Mouse (Mus musculus) neural tube, embryonic 10.5 days (tissue): ENCODE data around the gene Lrrc30.

Experiments
- DNase-seq: peaks from one replicate; pipeline ENCODE4 v3.0.0-alpha.2; 2017; ENCODE audit warnings: low spot score; ENCODE audit errors: extremely low spot score

Lrrc30 gene

DNA sequence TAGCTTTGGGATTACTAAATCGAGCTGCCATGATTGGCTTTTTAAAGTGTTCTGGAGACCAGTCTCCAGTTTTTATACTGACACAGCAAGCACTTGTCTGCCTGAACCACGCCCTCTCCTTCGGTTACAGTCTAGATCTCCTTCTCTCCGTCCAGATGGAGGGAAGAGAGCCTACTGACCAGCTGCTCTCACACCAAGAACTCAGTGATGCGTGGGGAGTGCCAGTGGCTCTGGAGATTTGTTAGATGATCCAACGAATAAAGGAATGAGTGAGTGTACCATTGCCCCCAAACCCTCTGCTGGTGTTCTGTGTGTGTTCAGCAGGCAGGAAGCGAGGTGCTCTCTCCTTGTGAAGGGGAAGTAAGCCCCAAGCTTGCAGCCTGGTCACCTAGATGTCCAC, 48.0 kb downstream of the Lrrc30 start:
- no peak for DNase-seq

DNA sequence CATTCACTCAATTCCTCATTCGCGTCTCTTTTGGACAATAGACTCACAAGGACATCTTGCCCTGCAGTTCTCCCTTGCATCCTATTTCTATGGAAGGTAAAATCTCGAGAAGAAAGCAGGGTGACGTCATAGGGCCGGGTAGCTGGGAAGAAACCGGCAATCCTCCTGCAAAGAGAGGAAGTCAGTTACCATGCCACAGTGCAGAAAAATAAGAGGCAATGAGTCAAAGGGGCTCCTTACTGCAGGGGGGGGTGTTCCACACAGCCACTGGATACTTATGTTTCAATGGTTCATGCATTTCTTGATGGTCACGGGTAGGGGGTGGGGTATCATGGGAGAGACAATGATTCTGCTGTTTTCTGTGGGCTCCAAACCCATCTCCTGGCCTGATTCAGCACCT, 49.1 kb downstream of the Lrrc30 start:
- DNase-seq, result no peak

DNA sequence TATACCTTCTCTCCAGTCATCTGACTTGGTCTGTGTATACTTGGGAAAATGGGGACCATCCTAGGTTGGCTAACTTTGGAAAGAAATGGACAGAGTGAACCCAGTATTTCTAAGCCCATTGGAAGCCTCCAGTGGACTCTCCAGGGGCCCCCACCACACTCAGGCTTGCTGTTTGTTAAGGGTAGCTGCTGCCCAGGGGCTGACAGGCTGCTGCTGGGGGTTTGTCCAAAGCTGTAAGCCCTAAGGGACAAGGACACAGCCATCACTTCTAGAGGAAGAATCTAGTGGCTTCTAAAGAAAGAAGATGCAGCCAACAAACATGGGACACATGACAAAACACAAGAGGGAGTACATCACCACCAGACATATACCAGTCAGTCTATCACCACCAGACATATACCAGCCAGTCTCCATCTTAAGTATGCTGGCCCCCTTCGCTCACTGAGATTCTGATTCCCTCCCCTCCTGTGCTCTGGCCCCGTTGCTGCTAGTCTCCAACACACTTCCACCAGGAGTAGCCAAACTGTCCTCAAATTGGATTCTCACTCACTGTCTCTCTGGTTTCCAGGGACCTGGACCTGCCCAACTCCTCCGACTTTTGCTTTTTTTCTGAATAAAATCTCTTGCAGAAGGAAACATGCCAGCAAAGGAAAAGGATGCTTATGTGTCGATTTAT, 49.7 kb downstream of the Lrrc30 start:
- no peak for DNase-seq

DNA sequence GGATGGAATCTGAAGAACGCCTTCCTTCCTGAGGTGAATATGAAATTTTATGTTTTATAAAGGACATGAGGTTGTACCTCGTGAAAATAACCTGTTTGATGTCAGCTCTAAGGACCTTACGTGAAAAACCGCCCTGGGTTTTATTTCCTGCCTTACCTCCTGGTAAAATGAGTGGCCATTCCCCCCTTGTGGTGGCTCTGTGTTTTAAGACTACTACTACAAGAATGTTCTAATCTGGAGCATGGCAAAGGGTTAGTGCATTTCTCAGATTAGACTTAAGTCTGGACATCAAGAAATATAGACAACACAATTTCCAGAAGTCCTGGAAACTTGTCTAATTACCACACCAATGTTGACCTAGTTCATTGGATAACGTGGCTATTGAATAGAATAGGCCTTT, 50.7 kb downstream of the Lrrc30 start:
- DNase-seq, result no peak
